Mouse (Mus musculus) heart, embryonic 11.5 days (tissue): Measurements from ENCODE around the gene Sf1. TPM values are rescaled to one million over a fixed set of nuclear protein-coding genes. Genes with fewer than 3 reads are reported as not detected.

ENCODE experiments used
- ATAC-seq: fragments of 200-750 bp; cut with Nextera tagmentation; replicated peaks from 2 replicates; pipeline ENCODE4 v1.8.0; 2017; ENCODE audit warnings: moderate library complexity; ENCODE audit not compliant: insufficient number of reproducible peaks, low FRiP score, low TSS enrichment
- H3K27ac ChIP-seq: fragments of 300-500 bp; sonication (generic); 2 replicates; pipeline ENCODE4 v1.5.1; 2014; ENCODE audit warnings: mild to moderate bottlenecking, low read depth, low read length
- H3K27me3 ChIP-seq: fragments of 300-500 bp; sonication (generic); 2 replicates; pipeline ENCODE4 v1.6.1; 2014; ENCODE audit warnings: mild to moderate bottlenecking, low read length, mixed read lengths; ENCODE audit not compliant: control insufficient read depth, insufficient read depth
- H3K36me3 ChIP-seq: fragments of 300-500 bp; sonication (generic); 2 replicates; pipeline ENCODE4 v1.6.1; 2014; ENCODE audit warnings: mild to moderate bottlenecking, low read length, moderate library complexity, mixed read lengths; ENCODE audit not compliant: control insufficient read depth, insufficient read depth
- H3K4me1 ChIP-seq: fragments of 300-500 bp; sonication (generic); 2 replicates; pipeline ENCODE4 v1.6.1; 2014; ENCODE audit warnings: low read length; ENCODE audit not compliant: control insufficient read depth, insufficient read depth
- H3K4me2 ChIP-seq: fragments of 300-500 bp; sonication (generic); 2 replicates; pipeline ENCODE4 v1.6.1; 2014; ENCODE audit warnings: mild to moderate bottlenecking, moderate library complexity
- H3K4me3 ChIP-seq: fragments of 300-500 bp; sonication (generic); 2 replicates; pipeline ENCODE4 v1.5.1; 2014; ENCODE audit warnings: low read depth, low read length
- H3K9ac ChIP-seq: fragments of 300-500 bp; sonication (generic); 2 replicates; pipeline ENCODE4 v1.6.1; 2014; ENCODE audit warnings: mild to moderate bottlenecking, low read depth, low read length, moderate library complexity
- H3K9me3 ChIP-seq: fragments of 300-500 bp; sonication (generic); replicated peaks from 2 replicates; pipeline ENCODE4 v1.6.1; 2016; ENCODE audit warnings: low read length; ENCODE audit not compliant: control insufficient read depth
- WGBS: fragments of 180-500 bp; shearing (Covaris S2); extraction: QIAGEN DNeasy Blood & Tissue Kit; methylation state at CpG from one replicate; pipeline ENCODE4 v1.1.7; 2014; ENCODE audit not compliant: insufficient replicate concordance; 5-methylcytosine and 5-hydroxymethylcytosine counted together
- polyA plus RNA-seq: library from polyadenylated mRNA; unstranded; fragments of >200 nt; fragmentation: Nextera tagmentation; extraction: Ambion mirVana; gene quantifications from 2 replicates; pipeline ENCODE4 v1.2.1, GENCODE M21; 2014

Sf1 gene
- polyA plus RNA-seq, 1 experiment from 2014 or later: 106 TPM

DNA sequence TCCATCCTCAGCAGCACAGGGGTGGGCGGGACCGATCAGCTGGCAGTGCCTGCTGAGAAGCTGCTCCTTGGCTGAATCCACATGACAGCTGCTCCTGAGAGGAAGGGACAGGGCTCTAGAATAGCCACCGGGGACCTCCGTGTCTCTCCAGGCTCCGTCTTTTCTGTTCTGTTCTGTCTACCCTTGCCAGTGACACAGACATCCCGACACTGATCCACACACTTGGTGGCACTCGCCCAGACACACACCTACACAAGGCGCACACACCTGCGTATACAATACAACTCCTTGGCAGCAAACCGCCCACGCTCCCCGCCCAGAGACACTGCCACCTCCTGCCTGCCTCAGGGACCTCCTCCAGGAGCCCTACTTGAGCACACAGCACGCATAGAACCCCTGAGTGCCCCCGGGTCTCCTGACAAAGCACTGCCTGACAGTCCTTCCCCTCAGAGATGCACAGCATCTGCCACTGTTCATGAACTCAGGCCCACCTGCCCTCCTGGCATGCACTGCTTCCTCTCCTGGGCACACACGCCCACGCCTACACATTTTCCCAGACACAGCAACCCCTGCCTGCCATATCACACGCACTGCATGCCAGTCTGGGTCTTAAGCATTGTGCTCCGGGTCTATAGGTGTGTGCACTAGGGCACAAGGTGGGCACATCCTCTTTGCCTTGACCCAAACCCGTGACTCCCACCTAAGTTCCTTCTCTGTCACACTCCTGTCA, 57.2 kb downstream of the Sf1 start:
- no peak overlapping the region for H3K4me2 ChIP-seq
- H3K4me3 ChIP-seq: no peak overlapping the region
- H3K4me1 ChIP-seq: peaks cover 22% of the 10 kb centered on the region
- peaks cover 75% of the 10 kb centered on the region for H3K27me3 ChIP-seq
- no peaks in the 10 kb centered on the region for H3K36me3 ChIP-seq
- no peak for ATAC-seq
- WGBS: 55% methylated on average over 17 of the region's 19 CpGs
- no peak overlapping the region for H3K27ac ChIP-seq
- no peaks in the 10 kb centered on the region for H3K9me3 ChIP-seq
- no peak overlapping the region for H3K9ac ChIP-seq

DNA sequence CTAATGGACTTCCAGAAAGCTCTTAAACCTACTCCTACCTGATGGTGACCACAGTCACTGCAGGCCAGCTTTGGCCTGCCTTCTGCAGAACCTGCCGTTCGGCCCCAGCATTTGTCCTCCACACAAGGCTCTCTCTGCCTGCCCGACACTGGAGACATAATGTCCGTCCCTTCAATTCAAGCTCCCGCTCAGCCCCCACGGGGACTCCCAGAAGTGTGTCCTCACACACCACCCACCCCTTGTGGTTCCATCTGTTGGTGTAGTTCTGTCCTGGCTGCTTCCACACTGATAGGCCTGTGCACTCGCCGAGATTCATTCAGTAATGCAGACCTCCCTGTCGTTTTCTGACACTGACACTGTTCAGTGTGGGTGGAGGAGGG, 57.7 kb downstream of the Sf1 start:
- no peaks in the 10 kb centered on the region for H3K9me3 ChIP-seq
- ATAC-seq: no peak
- H3K4me3 ChIP-seq: no peak overlapping the region
- no peak overlapping the region for H3K4me2 ChIP-seq
- peaks cover 80% of the 10 kb centered on the region for H3K27me3 ChIP-seq
- no peaks in the 10 kb centered on the region for H3K36me3 ChIP-seq
- WGBS: 66% methylated on average over 9 of the region's 9 CpGs
- H3K9ac ChIP-seq: no peak overlapping the region
- H3K27ac ChIP-seq: no peak overlapping the region
- H3K4me1 ChIP-seq: peaks cover 17% of the 10 kb centered on the region

DNA sequence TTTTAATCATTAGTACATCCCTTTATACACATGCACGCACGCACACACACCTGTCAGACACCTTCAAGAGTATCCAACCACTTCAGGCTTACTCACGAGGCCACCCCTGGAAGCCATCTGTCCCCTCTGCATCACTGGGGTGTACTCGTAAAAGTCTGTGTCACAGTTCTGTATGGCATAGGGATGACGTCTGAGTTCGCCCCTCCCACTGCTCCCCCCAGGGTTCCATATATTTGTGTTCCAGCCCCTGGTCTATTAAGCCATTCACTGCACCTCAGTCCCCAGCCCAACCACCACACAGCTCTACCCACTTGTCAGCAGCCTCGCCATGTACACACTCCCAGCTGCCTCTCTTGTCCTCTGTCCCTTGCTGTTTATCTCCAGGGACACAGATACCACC, 58.5 kb downstream of the Sf1 start:
- Histone ChIP-seq H3K36me3 (no peaks in the 10 kb centered on the region), H3K27me3 (peaks cover 86% of the 10 kb centered on the region), H3K4me2 (no peak overlapping the region), H3K9me3 (no peaks in the 10 kb centered on the region), H3K4me3 (no peak overlapping the region), H3K9ac (no peak overlapping the region), H3K27ac (no peak overlapping the region), H3K4me1 (peaks cover 8% of the 10 kb centered on the region)
- ATAC-seq: no peak
- WGBS: 62% methylated on average over 7 of the region's 7 CpGs

DNA sequence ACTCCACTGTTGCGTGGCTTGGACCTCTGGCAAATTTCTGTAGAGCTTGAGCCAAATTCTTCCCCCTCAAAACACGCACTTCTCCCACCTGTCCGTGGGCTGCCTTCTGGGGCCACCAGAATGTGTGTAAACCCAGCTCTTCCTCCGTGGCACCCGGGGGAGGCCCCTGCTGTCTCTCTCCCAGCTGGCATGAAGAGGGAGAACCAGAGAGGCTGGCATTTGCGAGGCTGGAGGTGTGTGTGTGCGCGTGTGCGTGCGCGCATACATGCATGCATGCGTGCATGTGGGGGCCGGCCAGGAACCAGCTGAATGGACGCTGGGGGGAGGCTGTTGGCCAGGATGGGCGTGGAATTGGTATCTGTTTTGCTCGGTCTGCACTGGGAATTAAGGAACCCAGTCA, 59.8 kb downstream of the Sf1 start:
- H3K27ac ChIP-seq: no peak overlapping the region
- no peak overlapping the region for H3K4me2 ChIP-seq
- ATAC-seq: no peak
- peaks cover 86% of the 10 kb centered on the region for H3K27me3 ChIP-seq
- H3K4me3 ChIP-seq: no peak overlapping the region
- no peaks in the 10 kb centered on the region for H3K36me3 ChIP-seq
- no peak overlapping the region for H3K9ac ChIP-seq
- no peaks in the 10 kb centered on the region for H3K9me3 ChIP-seq
- WGBS: 80% methylated on average over 16 of the region's 16 CpGs
- peaks cover 15% of the 10 kb centered on the region for H3K4me1 ChIP-seq

DNA sequence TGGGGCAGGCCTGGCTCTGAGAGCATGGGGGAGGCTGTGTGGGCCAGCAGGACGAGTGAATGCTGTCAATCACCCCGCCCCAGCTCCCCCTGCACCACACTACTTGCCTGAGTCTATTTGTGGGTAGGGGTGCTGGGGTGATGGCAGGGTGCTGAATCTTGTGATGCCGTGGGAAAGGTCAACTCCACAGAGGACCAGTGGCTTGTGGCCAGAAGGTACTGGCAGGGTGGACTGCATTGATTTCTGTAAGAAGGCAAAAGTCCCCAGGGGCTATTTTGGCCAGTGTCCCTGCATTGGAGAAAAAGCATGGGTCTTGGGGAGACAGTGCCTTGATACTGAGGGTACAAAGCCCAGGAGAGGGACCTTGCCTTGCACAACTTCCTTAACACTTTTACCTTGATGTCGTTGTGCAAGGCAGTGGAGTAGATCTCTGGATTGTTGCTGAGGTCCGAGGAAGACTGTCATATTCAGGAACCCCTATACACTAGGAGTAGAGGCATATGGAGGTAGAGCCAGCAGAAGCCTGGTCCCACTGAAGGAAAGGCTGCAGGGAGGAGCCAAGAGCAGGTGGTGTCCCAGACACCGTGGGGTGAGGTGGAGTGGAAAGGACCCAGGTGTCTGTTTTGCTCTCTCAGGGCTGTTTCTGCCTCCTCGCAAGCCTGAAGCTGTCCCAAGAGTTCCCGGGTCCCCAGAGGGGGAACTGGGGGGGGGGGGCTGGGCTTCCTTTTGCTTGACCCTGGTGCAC, 60.8 kb downstream of the Sf1 start:
- H3K4me1 ChIP-seq: peaks cover 14% of the 10 kb centered on the region
- H3K27ac ChIP-seq: no peak overlapping the region
- no peak for ATAC-seq
- peaks cover 86% of the 10 kb centered on the region for H3K27me3 ChIP-seq
- no peak overlapping the region for H3K9ac ChIP-seq
- H3K36me3 ChIP-seq: no peaks in the 10 kb centered on the region
- H3K4me2 ChIP-seq: no peak overlapping the region
- no peaks in the 10 kb centered on the region for H3K9me3 ChIP-seq
- 55% methylated on average over 7 of the region's 8 CpGs for WGBS
- H3K4me3 ChIP-seq: no peak overlapping the region

DNA sequence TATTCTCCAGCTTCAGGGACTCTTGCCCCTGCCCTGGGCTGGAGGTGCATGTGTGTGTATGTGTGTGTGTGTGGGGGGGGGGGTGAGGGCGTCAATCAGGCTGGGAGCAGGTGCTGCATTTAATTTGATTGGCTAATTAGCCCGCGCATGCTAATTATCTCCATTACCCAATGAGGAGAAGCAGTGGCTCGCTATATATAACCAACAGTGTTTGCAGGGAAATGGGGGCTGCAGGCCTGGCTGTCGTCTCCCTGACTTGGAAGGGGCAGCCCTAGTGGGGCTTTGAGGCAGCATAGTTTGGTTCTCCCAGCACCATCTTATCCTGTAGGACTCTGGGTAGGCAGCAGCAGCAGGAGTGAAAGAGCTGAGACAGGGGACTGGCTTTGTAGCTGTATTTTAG, 62.1 kb downstream of the Sf1 start:
- Histone ChIP-seq H3K36me3 (no peaks in the 10 kb centered on the region), H3K9ac (no peak overlapping the region), H3K4me1 (peaks cover 14% of the 10 kb centered on the region), H3K27ac (no peak overlapping the region), H3K9me3 (no peaks in the 10 kb centered on the region), H3K4me2 (no peak overlapping the region), H3K4me3 (no peak overlapping the region), H3K27me3 (peaks cover 86% of the 10 kb centered on the region)
- no peak for ATAC-seq
- 48% methylated on average over 5 of the region's 5 CpGs for WGBS

DNA sequence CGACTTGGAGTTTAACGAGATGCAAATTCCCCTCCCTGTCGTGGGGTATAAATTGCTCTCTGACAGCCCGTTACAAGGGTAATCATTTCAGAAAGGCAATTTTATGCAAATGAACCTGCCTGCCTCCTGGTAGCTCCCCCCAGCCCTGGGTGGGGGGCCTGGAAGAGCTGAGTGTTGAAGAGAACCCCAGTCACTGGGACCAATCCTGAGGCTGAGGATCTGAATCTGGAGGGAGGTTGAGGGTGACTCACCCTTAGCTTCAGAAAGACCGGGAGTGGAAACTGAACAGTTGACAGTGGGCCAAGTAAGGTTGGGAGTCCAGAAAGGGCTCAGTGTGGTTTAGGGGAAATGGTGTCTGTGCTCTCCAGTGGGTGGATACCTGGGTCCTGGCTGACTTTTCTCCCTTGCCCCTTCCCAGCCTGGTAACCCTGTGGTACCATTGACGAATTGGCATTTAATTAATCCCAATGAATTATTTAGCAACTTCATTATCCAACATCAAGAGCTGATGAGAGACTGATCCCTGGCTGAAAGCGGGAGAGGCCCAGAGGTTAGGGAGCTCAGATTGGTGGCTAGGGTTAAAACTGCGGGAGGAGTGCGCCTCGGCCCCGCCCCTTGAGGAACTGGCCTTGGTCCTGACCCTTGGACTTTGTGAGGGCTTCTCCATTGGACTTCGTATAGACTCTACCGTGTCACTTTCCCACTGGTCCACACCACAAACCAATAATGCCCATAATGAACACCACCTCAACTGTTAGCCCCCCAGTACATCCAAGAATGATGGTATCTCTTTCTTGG, 63.4 kb downstream of the Sf1 start:
- Histone ChIP-seq H3K4me2 (no peak overlapping the region), H3K9me3 (no peaks in the 10 kb centered on the region), H3K9ac (no peak overlapping the region), H3K4me1 (peaks cover 14% of the 10 kb centered on the region), H3K27me3 (peaks cover 81% of the 10 kb centered on the region), H3K27ac (no peak overlapping the region), H3K4me3 (no peak overlapping the region), H3K36me3 (no peaks in the 10 kb centered on the region)
- 22% methylated on average over 13 of the region's 13 CpGs for WGBS
- ATAC-seq: no peak
